Mouse (Mus musculus) bone marrow macrophage, adult 2 months (primary cell): ENCODE measurements at regions not wholly inside any gene's neighbourhood (a gene's known extent, or its start where the extent isn't known, plus 50 kb on each side); places are given as distances from the start of the nearest gene placed in this dataset.

Experiments used
- CTCF ChIP-seq: IDR thresholded peaks from 2 replicates; pipeline ENCODE4 v1.5.1; 2012; ENCODE audit warnings: low read depth, mild to moderate bottlenecking, low read length, moderate library complexity
- POLR2A ChIP-seq: IDR thresholded peaks from 2 replicates; pipeline ENCODE4 v1.6.1; 2012; ENCODE audit warnings: mild to moderate bottlenecking, low read depth, low read length, borderline replicate concordance

DNA sequence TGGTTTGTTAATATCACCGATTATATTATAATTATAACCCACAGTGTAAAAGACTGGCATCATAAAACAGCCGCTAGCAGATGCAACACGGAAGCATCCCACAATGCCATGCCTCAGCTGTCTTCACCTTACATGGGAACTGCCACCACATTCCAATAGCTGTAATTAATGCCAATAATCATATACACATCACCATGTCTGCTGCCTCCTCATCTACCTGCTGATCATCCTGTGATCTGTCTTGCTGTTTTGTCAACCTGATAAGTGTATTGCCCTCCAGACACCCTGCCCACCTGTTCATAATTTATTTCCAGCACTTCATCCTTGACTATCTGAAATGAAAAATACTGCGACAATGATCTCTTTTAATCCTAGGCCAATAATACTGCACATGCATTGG is 1271.5 kb downstream of the Pla2g4a start:
- TF ChIP-seq CTCF, result no peak
- no peak for TF ChIP-seq POLR2A
